Mouse (Mus musculus) layer of hippocampus, postnatal 10 days (tissue): ENCODE results near the gene Mgarp. TPM values are rescaled to one million over a fixed set of nuclear protein-coding genes. Genes with fewer than 3 reads are reported as not detected.
"Not testable (repeated sequence)": the region's sequence is repeated elsewhere in the genome, so short reads cannot be mapped to it uniquely, and the experiment has no call there.

Source experiments
- DNase-seq, 2 experiments: peaks; one replicate each; pipeline ENCODE4 v3.0.0; 2021; ENCODE audit warnings: low spot score in 2 of 2
- total RNA-seq, 2 experiments: library from RNA; stranded (reverse); gene quantifications; 2 replicates each; pipeline ENCODE4 v1.2.3; 2021

Gene Mgarp
- total RNA-seq, 2 experiments from 2014 or later = not detected

GRCm38 (mm10) chr3:51368011-51368410 is 28.5 kb downstream of the Mgarp start:
- DNase-seq = no peak

- no peak for DNase-seq
Observed at GRCm38 (mm10) chr3:51366926-51367325, 29.6 kb downstream of the Mgarp start.

GRCm38 (mm10) chr3:51365517-51365882 is 31.0 kb downstream of the Mgarp start:
- no peak for DNase-seq

- DNase-seq = peak; percentile 81 to 82
Observed at GRCm38 (mm10) chr3:51364703-51365516, 31.6 kb downstream of the Mgarp start.

- no peak for DNase-seq
Observed at GRCm38 (mm10) chr3:51361066-51361465, 35.5 kb downstream of the Mgarp start.

GRCm38 (mm10) chr3:51359558-51360307 is 36.8 kb downstream of the Mgarp start:
- no peak for DNase-seq

- DNase-seq = peak; percentile 61 to 68
Observed at GRCm38 (mm10) chr3:51358660-51359557, 37.6 kb downstream of the Mgarp start.

GRCm38 (mm10) chr3:51358181-51358580 is 38.4 kb downstream of the Mgarp start:
- DNase-seq = peak; percentile 63 to 75

GRCm38 (mm10) chr3:51357624-51358023 is 38.9 kb downstream of the Mgarp start:
- DNase-seq = peak in 1 of 2 experiments; percentile 26

- no peak for DNase-seq
Observed at GRCm38 (mm10) chr3:51357078-51357477, 39.5 kb downstream of the Mgarp start.

- not testable (repeated sequence) for DNase-seq
Observed at GRCm38 (mm10) chr3:51354956-51355355, 41.6 kb downstream of the Mgarp start.

GRCm38 (mm10) chr3:51354034-51354427 is 42.5 kb downstream of the Mgarp start:
- DNase-seq = no peak

GRCm38 (mm10) chr3:51353325-51354033 is 43.1 kb downstream of the Mgarp start:
- peak in 1 of 2 experiments; percentile 44 for DNase-seq

- no peak for DNase-seq
Observed at GRCm38 (mm10) chr3:51350806-51351205, 45.7 kb downstream of the Mgarp start.

GRCm38 (mm10) chr3:51348646-51349238 is 47.8 kb downstream of the Mgarp start:
- DNase-seq = no peak

GRCm38 (mm10) chr3:51345017-51345416 is 51.5 kb downstream of the Mgarp start:
- not testable (repeated sequence) for DNase-seq

GRCm38 (mm10) chr3:51344182-51344581 is 52.4 kb downstream of the Mgarp start:
- not testable (repeated sequence) for DNase-seq

GRCm38 (mm10) chr3:51343260-51343659 is 53.3 kb downstream of the Mgarp start:
- DNase-seq = no peak

- no peak for DNase-seq
Observed at GRCm38 (mm10) chr3:51342152-51342551, 54.4 kb downstream of the Mgarp start.
